Mouse (Mus musculus) heart, embryonic 14.5 days (tissue): ENCODE results near the gene Uba7. TPM values are rescaled to one million over a fixed set of nuclear protein-coding genes. Genes with fewer than 3 reads are reported as not detected.

Source experiments
- ATAC-seq: fragments of 200-750 bp; cut with Nextera tagmentation; 2 replicates; pipeline ENCODE4 v1.8.0; 2017; ENCODE audit warnings: low read depth, moderate TSS enrichment; ENCODE audit not compliant: insufficient number of reproducible peaks, insufficient read depth, low FRiP score
- H3K27ac ChIP-seq, 2 experiments: fragments of 200-500 bp in 1 of 2; fragments of 300-500 bp in 1 of 2; sonication (generic) in 1 of 2; replicated peaks in 1 of 2; 2 replicates each; pipeline ENCODE4 v1.5.1; 2012 to 2014; ENCODE audit warnings: low read depth in 2 of 2, low read length in 2 of 2, control low read depth in 1 of 2, mild to moderate bottlenecking in 1 of 2, mixed read lengths in 1 of 2; ENCODE audit not compliant: control insufficient read depth in 1 of 2, insufficient read depth in 1 of 2
- H3K27me3 ChIP-seq: fragments of 300-500 bp; sonication (generic); 2 replicates; pipeline ENCODE4 v1.6.1; 2014; ENCODE audit warnings: mild to moderate bottlenecking, low read length, control low read depth; ENCODE audit not compliant: control insufficient read depth, insufficient read depth
- H3K36me3 ChIP-seq: fragments of 300-500 bp; sonication (generic); 2 replicates; pipeline ENCODE4 v1.6.1; 2014; ENCODE audit warnings: mild to moderate bottlenecking, control low read depth, low read length, mixed read lengths; ENCODE audit not compliant: control insufficient read depth, insufficient read depth
- H3K4me1 ChIP-seq, 2 experiments: fragments of 200-500 bp in 1 of 2; fragments of 300-500 bp in 1 of 2; sonication (generic) in 1 of 2; 2 replicates each; pipeline ENCODE4 v1.6.1; 2012 to 2014; ENCODE audit warnings: low read length in 2 of 2, control low read depth in 1 of 2, mixed read lengths in 1 of 2; ENCODE audit not compliant: control insufficient read depth in 2 of 2, insufficient read depth in 2 of 2
- H3K4me2 ChIP-seq: fragments of 300-500 bp; sonication (generic); 2 replicates; pipeline ENCODE4 v1.6.1; 2014; ENCODE audit warnings: mild to moderate bottlenecking, low read length
- H3K4me3 ChIP-seq, 2 experiments: fragments of 200-500 bp in 1 of 2; fragments of 300-500 bp in 1 of 2; sonication (generic) in 1 of 2; 2 replicates each; pipeline ENCODE4 v1.5.1; 2012 to 2014; ENCODE audit warnings: low read length in 2 of 2, mild to moderate bottlenecking in 2 of 2, control low read depth in 1 of 2, low read depth in 1 of 2, moderate library complexity in 1 of 2; ENCODE audit not compliant: control insufficient read depth in 1 of 2, insufficient read depth in 1 of 2
- H3K9ac ChIP-seq: fragments of 300-500 bp; sonication (generic); 2 replicates; pipeline ENCODE4 v1.6.1; 2014; ENCODE audit warnings: mild to moderate bottlenecking, low read length
- H3K9me3 ChIP-seq: fragments of 300-500 bp; sonication (generic); 2 replicates; pipeline ENCODE4 v1.6.1; 2016; ENCODE audit warnings: low read length, control low read depth; ENCODE audit not compliant: control insufficient read depth
- WGBS: fragments of 180-500 bp; shearing (Covaris S2); extraction: QIAGEN DNeasy Blood & Tissue Kit; methylation state at CpG from one replicate; pipeline ENCODE4 v1.1.7; 2014; 5-methylcytosine and 5-hydroxymethylcytosine counted together
- polyA plus RNA-seq: library from polyadenylated mRNA; unstranded; fragments of >200 nt; fragmentation: Nextera tagmentation; extraction: Ambion mirVana; gene quantifications from 2 replicates; pipeline ENCODE4 v1.2.1, GENCODE M21; 2014

Gene Uba7
- polyA plus RNA-seq, 1 experiment from 2014 or later = 33.1 TPM

- Histone ChIP-seq H3K27ac (no peak overlapping the region), H3K4me1 (peaks cover 0 to 8% of the 10 kb centered on the region in 2 experiments; a peak in 1 of 4 replicates), H3K4me3 (no peak overlapping the region), H3K36me3 (peaks cover 51% of the 10 kb centered on the region), H3K9me3 (no peaks in the 10 kb centered on the region), H3K9ac (no peak overlapping the region), H3K27me3 (no peaks in the 10 kb centered on the region), H3K4me2 (no peak overlapping the region)
- 93% methylated on average over 9 of the region's 9 CpGs for WGBS
- no peak for ATAC-seq
Measured at GRCm38 (mm10) chr9:107962916-107963315, 12.4 kb upstream of the Uba7 start.

- no peaks in the 10 kb centered on the region for H3K27me3 ChIP-seq
- no peaks in the 10 kb centered on the region for H3K9me3 ChIP-seq
- ATAC-seq = no peak; the same call in 1 of the 2 replicates
- H3K4me3 ChIP-seq = no peak overlapping the region
- H3K4me1 ChIP-seq = peaks cover 0 to 8% of the 10 kb centered on the region in 2 experiments; a peak in 1 of 4 replicates
- H3K27ac ChIP-seq = peak overlapping the region; percentile 49 to 80
- H3K9ac ChIP-seq = peak overlapping the region; percentile 9; the same call in 1 of the 2 replicates
- H3K36me3 ChIP-seq = peaks cover 49% of the 10 kb centered on the region
- WGBS = 18% methylated on average over 5 of the region's 5 CpGs
- H3K4me2 ChIP-seq = no peak overlapping the region
Measured at GRCm38 (mm10) chr9:107963700-107964099, 11.6 kb upstream of the Uba7 start.

DNA sequence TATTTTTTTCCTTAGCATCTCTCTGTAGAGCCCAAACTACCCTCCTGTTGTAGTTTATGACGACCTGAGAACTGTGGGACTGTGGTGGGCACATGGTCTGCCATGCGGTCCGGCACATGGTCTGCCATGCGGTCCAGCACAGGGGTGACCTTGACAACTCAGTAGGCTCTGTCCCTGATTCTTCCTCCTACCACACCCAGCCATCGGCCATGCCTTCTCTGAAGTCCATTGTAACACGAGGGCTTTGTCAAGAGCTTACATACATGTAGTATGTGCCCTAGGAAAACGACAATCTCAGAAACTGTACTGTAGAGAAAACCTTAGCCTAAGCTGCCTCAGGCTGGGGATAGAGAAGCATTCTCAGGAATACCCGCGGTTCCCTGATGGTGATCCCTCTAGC lies 10.6 kb upstream of the Uba7 start:
- Histone ChIP-seq H3K9ac (no peak overlapping the region), H3K4me2 (no peak overlapping the region), H3K27me3 (no peaks in the 10 kb centered on the region), H3K4me3 (no peak overlapping the region), H3K27ac (peak overlapping the region in 1 of 2 experiments; percentile 25; a peak in 1 of 4 replicates), H3K36me3 (peaks cover 42% of the 10 kb centered on the region), H3K9me3 (no peaks in the 10 kb centered on the region), H3K4me1 (peaks cover 0 to 8% of the 10 kb centered on the region in 2 experiments; a peak in 1 of 4 replicates)
- no peak for ATAC-seq
- WGBS = 82% methylated on average over 9 of the region's 9 CpGs

- Histone ChIP-seq H3K27me3 (no peaks in the 10 kb centered on the region), H3K4me1 (peaks cover 0 to 12% of the 10 kb centered on the region in 2 experiments; a peak in 2 of 4 replicates), H3K9ac (no peak overlapping the region), H3K4me2 (no peak overlapping the region), H3K27ac (no peak overlapping the region), H3K9me3 (no peaks in the 10 kb centered on the region), H3K36me3 (peaks cover 29% of the 10 kb centered on the region), H3K4me3 (no peak overlapping the region)
- no peak for ATAC-seq
- WGBS = 83% methylated on average over 10 of the region's 10 CpGs
Measured at GRCm38 (mm10) chr9:107966676-107967075, 8.6 kb upstream of the Uba7 start.

GRCm38 (mm10) chr9:107967437-107967836 lies 7.9 kb upstream of the Uba7 start:
- Histone ChIP-seq H3K27me3 (no peaks in the 10 kb centered on the region), H3K27ac (no peak overlapping the region), H3K9me3 (no peaks in the 10 kb centered on the region), H3K4me3 (no peak overlapping the region), H3K4me1 (peaks cover 0 to 18% of the 10 kb centered on the region in 2 experiments; a peak in 2 of 4 replicates), H3K36me3 (peaks cover 22% of the 10 kb centered on the region), H3K4me2 (no peak overlapping the region), H3K9ac (no peak overlapping the region)
- ATAC-seq = no peak
- 80% methylated on average over 6 of the region's 6 CpGs for WGBS

- H3K4me2 ChIP-seq = no peak overlapping the region
- H3K36me3 ChIP-seq = peaks cover 18% of the 10 kb centered on the region
- 88% methylated on average over 7 of the region's 7 CpGs for WGBS
- no peak overlapping the region for H3K27ac ChIP-seq
- no peak overlapping the region for H3K4me3 ChIP-seq
- H3K9ac ChIP-seq = no peak overlapping the region
- no peaks in the 10 kb centered on the region for H3K27me3 ChIP-seq
- peaks cover 0 to 18% of the 10 kb centered on the region in 2 experiments; a peak in 2 of 4 replicates for H3K4me1 ChIP-seq
- no peak for ATAC-seq
- H3K9me3 ChIP-seq = no peaks in the 10 kb centered on the region
Measured at GRCm38 (mm10) chr9:107968531-107968930, 6.8 kb upstream of the Uba7 start.

- ATAC-seq = no peak
- Histone ChIP-seq H3K4me1 (peaks cover 8 to 22% of the 10 kb centered on the region in 2 experiments), H3K27me3 (no peaks in the 10 kb centered on the region), H3K27ac (no peak overlapping the region), H3K4me2 (no peak overlapping the region), H3K4me3 (no peak overlapping the region), H3K9me3 (no peaks in the 10 kb centered on the region), H3K36me3 (peaks cover 14% of the 10 kb centered on the region), H3K9ac (no peak overlapping the region)
- WGBS = 72% methylated on average over 5 of the region's 5 CpGs
Measured at GRCm38 (mm10) chr9:107970311-107970710, 5.0 kb upstream of the Uba7 start.
